Mouse (Mus musculus) layer of hippocampus, postnatal 14 days (tissue): ENCODE data around the gene Atxn1. TPM values are rescaled to one million over a fixed set of nuclear protein-coding genes. Genes with fewer than 3 reads are reported as not detected.

ENCODE experiments used
- DNase-seq, 2 experiments: peaks; one replicate each; pipeline ENCODE4 v3.0.0; 2021 to 2022; ENCODE audit warnings: low spot score in 2 of 2, mixed read lengths in 1 of 2
- total RNA-seq, 2 experiments: library from RNA; stranded (reverse); gene quantifications; 2 replicates each; pipeline ENCODE4 v1.2.3; 2021

The Atxn1 gene
- total RNA-seq, 2 experiments from 2014 or later: 92.4 to 124 TPM

- peak; percentile 28 to 33 for DNase-seq
These were observed 274.4 kb downstream of the Atxn1 start for GRCm38 (mm10) chr13:45690426-45690825.

GRCm38 (mm10) chr13:45688864-45689263 is 275.9 kb downstream of the Atxn1 start:
- no peak for DNase-seq

GRCm38 (mm10) chr13:45687581-45687980 is 277.2 kb downstream of the Atxn1 start:
- DNase-seq: no peak

DNA sequence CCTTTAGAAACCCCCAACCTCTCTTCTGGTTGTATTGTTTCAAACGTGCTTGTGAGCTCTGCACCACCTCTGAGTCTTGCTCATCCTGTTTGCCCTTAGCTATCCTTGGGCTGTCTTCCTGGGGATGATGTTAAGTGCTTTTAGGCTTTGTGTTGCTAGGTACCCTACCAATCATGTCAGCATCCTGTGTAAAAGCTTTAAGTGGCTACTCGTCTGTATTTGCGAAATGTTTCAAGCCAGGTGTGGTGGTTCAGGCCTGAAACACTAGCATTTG is 278.6 kb downstream of the Atxn1 start:
- no peak for DNase-seq

DNA sequence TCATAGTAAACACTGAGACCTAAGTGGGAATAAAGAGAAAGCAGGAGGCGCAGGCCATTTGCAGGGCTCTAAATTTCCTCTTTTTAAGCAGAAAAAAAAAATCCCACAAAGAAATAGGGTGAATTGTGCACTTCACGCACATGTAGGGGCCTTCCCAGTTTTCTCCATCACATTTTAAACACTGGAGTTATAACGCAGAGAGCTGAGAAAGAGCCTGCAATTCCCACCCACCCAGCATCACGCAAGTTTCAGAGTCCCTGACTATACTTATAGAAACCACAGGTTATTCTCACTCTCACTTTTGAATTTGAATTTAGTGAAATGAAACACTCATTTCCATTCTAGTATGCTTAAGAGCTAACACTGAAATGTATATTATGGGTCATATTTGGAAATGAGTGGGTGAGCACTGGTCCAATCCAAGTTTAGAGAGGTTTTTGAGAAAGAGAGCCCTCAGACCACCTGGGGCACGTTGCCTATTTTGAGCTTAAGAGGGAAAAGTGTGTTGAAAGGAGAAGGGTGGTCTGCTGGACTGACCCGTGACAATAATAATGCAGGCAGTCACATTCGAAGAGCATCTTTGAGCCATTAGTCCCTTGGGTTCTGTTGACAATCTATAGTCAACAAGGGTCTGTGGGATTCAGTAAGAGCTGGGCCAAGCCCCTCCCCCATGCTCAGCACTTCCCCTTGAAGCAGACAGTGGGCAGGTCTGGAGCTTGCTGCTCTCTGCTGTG is 279.1 kb downstream of the Atxn1 start:
- no peak for DNase-seq

DNA sequence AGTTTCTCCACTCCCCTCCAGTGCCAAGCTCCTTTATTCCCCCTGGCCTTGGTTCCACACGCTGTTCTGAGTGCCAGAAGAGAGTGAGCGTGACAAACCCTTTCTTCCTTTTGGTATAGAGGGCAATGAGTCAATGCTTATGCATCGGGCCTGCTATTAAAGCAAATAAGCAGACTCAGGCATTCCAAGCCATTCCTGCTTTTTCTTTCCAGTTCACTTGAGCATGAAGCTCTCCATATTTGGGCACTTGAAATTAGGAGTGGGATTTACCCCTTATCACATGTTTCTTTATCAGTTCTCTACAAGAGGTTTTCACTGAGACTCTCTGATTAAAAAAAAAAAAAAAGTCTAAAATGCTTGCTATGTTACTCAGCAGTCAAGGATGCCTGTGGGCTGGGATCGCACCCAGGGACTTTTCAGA is 279.9 kb downstream of the Atxn1 start:
- no peak for DNase-seq

- no peak for DNase-seq
These were observed 280.8 kb downstream of the Atxn1 start for GRCm38 (mm10) chr13:45683991-45684390.

DNA sequence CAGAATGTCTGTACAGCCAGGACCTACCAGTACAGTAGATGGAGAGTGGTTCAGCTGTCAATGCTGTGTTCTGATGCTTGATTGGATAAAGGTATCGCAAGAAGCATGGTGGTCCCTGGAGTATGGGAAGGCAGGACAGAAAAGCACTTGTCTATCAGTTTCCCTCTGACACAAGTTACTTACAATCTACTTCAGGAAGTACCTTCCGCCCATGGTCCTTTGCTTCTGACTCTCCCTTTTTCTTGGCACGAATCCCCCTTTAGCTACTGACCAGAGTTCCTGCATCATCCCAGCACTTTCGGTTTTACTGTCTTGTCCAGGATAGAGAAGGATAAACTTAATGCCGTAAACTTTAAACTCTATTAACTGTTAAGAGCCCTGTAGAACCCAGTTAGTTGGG is 283.6 kb downstream of the Atxn1 start:
- DNase-seq: no peak

GRCm38 (mm10) chr13:45680651-45681050 is 284.2 kb downstream of the Atxn1 start:
- no peak for DNase-seq

- DNase-seq: no peak
These were observed 285.7 kb downstream of the Atxn1 start for GRCm38 (mm10) chr13:45679096-45679495.

DNA sequence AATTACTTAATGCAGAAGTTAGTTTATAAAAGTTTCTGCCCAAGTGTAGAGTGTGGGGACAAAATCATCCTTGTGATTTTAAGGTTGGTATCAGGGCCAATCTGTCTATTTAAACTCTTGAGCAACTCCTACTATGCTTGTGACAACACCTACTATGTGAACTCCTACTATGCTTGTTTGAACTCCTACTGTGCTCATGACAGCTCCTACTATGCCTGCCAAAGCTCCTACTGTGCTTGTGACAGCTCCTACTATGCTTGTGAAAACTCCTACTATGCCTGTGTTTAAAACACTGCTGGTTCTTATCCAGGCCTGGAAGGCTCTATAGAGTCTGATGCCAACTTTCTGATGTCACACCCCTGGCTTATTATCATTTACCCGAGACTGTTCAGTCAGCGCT is 292.2 kb downstream of the Atxn1 start:
- DNase-seq: no peak

GRCm38 (mm10) chr13:45669969-45670368 is 294.8 kb downstream of the Atxn1 start:
- peak in 1 of 2 experiments; percentile 40 for DNase-seq

DNA sequence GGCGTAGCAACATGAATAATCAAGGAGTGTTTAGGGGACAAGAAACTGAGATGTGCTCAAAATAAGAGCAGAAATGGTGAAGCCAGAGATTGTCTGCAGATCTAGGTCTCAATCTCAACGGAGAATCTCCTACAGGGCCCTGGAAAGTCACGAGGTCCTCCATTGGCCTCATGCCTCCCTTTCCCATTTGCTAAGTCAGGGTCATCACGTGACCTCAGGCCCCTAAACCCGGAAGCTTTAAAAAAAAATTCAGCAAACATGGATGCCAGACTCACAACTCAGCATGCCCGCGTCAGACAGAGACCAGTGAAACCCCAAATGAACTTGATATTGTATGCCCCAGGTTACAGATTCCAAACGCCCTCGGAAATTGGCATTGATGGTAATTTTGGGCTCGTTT is 302.0 kb downstream of the Atxn1 start:
- DNase-seq: no peak

DNA sequence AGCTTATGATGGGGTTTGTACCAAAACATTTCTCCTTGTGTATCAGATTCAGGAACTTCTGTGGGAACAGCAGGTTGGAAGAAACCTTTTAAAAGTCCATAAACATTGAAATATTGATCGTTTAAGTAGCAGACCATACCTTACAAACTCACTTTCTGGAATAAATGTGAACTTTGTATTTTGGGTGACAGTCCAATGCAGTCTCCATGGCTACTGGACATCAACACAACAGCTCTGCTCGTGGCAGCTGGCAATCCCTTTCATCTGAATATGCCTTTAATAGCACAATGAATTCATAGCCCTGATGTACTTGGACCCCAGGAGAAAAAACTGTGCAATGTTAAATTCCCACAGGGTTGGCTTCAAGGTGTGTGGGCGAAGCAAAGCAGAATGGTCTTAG is 302.6 kb downstream of the Atxn1 start:
- no peak for DNase-seq

- no peak for DNase-seq
These were observed 303.3 kb downstream of the Atxn1 start for GRCm38 (mm10) chr13:45661283-45662185.

GRCm38 (mm10) chr13:45659813-45660212 is 305.0 kb downstream of the Atxn1 start:
- DNase-seq: peak in 1 of 2 experiments; percentile 45

DNA sequence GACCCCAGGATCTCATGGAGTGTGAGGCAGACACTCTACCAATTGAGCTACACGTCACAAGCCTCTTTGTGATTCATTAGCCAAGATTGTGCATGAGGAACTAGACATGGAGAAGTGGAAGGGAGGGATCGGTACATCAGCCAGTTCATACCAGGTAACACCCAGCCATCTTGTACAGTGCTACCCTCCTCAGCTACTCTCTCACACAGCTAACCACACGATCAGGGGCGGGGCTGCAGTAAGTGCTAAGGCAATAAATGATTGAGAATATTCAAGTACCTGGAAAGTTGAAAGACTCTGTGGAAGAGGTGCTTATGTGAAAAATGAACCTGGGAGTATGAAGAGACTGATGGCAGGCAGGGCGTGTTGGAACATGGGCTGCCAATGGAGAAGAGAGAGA is 306.5 kb downstream of the Atxn1 start:
- no peak for DNase-seq

DNA sequence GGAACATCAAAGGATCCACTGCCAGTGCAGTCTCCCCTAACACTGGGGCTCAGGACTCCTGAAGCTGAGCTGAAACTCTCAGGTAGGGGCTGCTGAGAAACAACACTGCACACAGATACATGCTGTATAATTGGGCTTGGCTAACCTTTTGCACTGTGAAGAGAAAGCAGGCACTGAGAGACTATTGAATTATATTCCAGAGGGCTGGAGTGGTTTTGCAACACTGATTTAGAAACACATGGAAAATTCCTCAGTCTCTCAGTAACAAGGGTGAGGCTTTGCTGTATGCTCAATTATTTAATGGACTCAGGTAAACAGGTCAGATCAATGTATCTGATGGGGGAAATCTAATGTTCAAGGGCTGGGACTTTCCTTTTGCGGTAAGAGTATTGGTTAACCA is 307.6 kb downstream of the Atxn1 start:
- no peak for DNase-seq

- no peak for DNase-seq
These were observed 313.1 kb downstream of the Atxn1 start for GRCm38 (mm10) chr13:45651652-45652241.

GRCm38 (mm10) chr13:45649197-45649812 is 315.5 kb downstream of the Atxn1 start:
- DNase-seq: no peak

DNA sequence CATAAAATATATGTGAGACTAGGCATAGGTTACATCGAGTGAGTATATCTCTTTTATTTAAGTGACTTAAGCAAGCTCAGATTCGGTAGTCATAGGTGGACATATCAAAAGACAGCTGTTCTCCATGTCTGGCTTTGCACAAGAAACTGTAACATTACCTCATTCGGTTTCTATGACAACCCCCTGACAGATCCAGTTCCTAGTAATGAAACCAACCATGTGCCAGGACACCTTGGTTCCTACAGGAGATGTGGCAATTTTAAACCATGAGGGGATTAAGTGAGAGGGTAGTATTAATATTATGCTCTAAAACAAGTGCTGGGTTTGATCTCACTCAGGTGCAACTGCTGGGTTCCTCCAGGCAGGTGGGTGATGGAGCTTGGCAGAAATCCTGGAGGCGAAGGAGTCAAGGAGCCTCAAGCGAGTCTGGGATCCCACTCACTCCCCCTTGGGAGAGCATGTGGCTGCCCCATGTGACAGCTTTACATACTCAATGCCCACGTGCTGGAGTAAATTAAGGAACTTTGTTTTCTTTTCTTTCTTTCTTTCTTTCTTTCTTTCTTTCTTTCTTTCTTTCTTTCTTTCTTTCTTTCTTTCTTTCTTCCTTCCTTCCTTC is 320.9 kb downstream of the Atxn1 start:
- DNase-seq: no peak
